Mouse (Mus musculus) CH12.LX (cell line): ENCODE data around the gene Klhdc4. TPM values are rescaled to one million over a fixed set of nuclear protein-coding genes. Genes with fewer than 3 reads are reported as not detected.

Experiments used
- DNase-seq: peaks from one replicate; pipeline ENCODE4 v3.0.0-alpha.2; 2013; ENCODE audit errors: extremely low read depth
- H3K27ac ChIP-seq: 2 replicates; pipeline ENCODE4 v1.5.1; 2012; ENCODE audit warnings: low read depth, mild to moderate bottlenecking, control low read depth, moderate library complexity; ENCODE audit not compliant: insufficient read depth
- H3K27me3 ChIP-seq: replicated peaks from 2 replicates; pipeline ENCODE3; 2012; ENCODE audit warnings: inconsistent platforms
- H3K36me3 ChIP-seq, 2 experiments: replicated peaks in 1 of 2; 2 replicates each; pipeline versions ENCODE3 to v1.6.1; 2012; ENCODE audit warnings: inconsistent platforms in 1 of 2, low read length in 1 of 2, mild to moderate bottlenecking in 1 of 2, mixed read lengths in 1 of 2, moderate library complexity in 1 of 2; ENCODE audit not compliant: control insufficient read depth in 1 of 2, insufficient read depth in 1 of 2
- H3K4me1 ChIP-seq, 2 experiments: 2 replicates each; pipeline ENCODE4 v1.6.1; 2012; ENCODE audit warnings: inconsistent platforms in 1 of 2, moderate library complexity in 1 of 2; ENCODE audit not compliant: insufficient read depth in 2 of 2, control insufficient read depth in 1 of 2
- H3K4me2 ChIP-seq: 2 replicates; pipeline ENCODE4 v1.6.1; 2012; ENCODE audit warnings: low read depth, mild to moderate bottlenecking, control low read depth; ENCODE audit not compliant: poor library complexity, insufficient read depth, severe bottlenecking
- H3K4me3 ChIP-seq, 3 experiments: fragments of 150-350 bp in 1 of 3; sonication (generic) in 1 of 3; replicated peaks in 1 of 3; 2 replicates each; pipeline versions ENCODE3 to v1.5.1; 2011 to 2012; ENCODE audit warnings: low read depth in 2 of 3, low read length in 2 of 3, mild to moderate bottlenecking in 2 of 3, moderate library complexity in 2 of 3, control low read depth in 1 of 3, improper control_type of control experiment in 1 of 3, inconsistent platforms in 1 of 3, mixed read lengths in 1 of 3; ENCODE audit not compliant: poor library complexity in 1 of 3
- H3K79me2 ChIP-seq: replicated peaks from 2 replicates; pipeline ENCODE4 v1.6.1; 2012; ENCODE audit warnings: mild to moderate bottlenecking, moderate library complexity; ENCODE audit not compliant: control insufficient read depth, poor library complexity, insufficient read depth, severe bottlenecking; ENCODE audit errors: extremely low read depth
- H3K9ac ChIP-seq: 2 replicates; pipeline ENCODE4 v1.6.1; 2012; ENCODE audit warnings: low read depth, mild to moderate bottlenecking, control low read depth, moderate library complexity; ENCODE audit not compliant: insufficient read depth
- H3K9me3 ChIP-seq: replicated peaks from 2 replicates; pipeline ENCODE3; 2012; ENCODE audit warnings: low read length, inconsistent platforms, mixed read lengths
- BHLHE40 ChIP-seq: IDR thresholded peaks from 2 replicates; pipeline ENCODE4 v1.6.1; 2011; ENCODE audit warnings: mild to moderate bottlenecking, low read depth, low read length, improper control_type of control experiment
- CHD2 ChIP-seq: IDR thresholded peaks from 2 replicates; pipeline ENCODE4 v1.6.1; 2011; ENCODE audit warnings: low read length, improper control_type of control experiment
- CTCF ChIP-seq, 2 experiments: IDR thresholded peaks in 1 of 2; conservative IDR thresholded peaks in 1 of 2; 2 replicates each; pipeline ENCODE4 v1.5.1; 2011 to 2012; ENCODE audit warnings: low read depth in 2 of 2, low read length in 2 of 2, improper control_type of control experiment in 1 of 2, inconsistent platforms in 1 of 2, mild to moderate bottlenecking in 1 of 2, moderate library complexity in 1 of 2
- E2F4 ChIP-seq: IDR thresholded peaks from 2 replicates; pipeline ENCODE4 v1.6.1; 2011; ENCODE audit warnings: low read depth, low read length, improper control_type of control experiment; ENCODE audit not compliant: insufficient replicate concordance
- ETS1 ChIP-seq: conservative IDR thresholded peaks from 2 replicates; pipeline ENCODE4 v1.6.1; 2012; ENCODE audit warnings: low read depth, mild to moderate bottlenecking, inconsistent platforms, low read length, improper control_type of control experiment, moderate library complexity
- HCFC1 ChIP-seq: IDR thresholded peaks from 2 replicates; pipeline ENCODE4 v1.6.1; 2012; ENCODE audit warnings: low read depth, mild to moderate bottlenecking, inconsistent platforms, low read length, improper control_type of control experiment
- IRF4 ChIP-seq: IDR thresholded peaks from 2 replicates; pipeline ENCODE4 v1.6.1; 2014; ENCODE audit warnings: low read depth, mild to moderate bottlenecking, inconsistent platforms, low read length, improper control_type of control experiment
- JUN ChIP-seq: IDR thresholded peaks from 2 replicates; pipeline ENCODE4 v1.6.1; 2011; ENCODE audit warnings: low read depth, mild to moderate bottlenecking, low read length, improper control_type of control experiment, moderate library complexity; ENCODE audit not compliant: insufficient read depth
- MAX ChIP-seq: IDR thresholded peaks from 2 replicates; pipeline ENCODE4 v1.6.1; 2011; ENCODE audit warnings: low read length, improper control_type of control experiment
- MAZ ChIP-seq: IDR thresholded peaks from 2 replicates; pipeline ENCODE4 v1.6.1; 2012; ENCODE audit warnings: low read depth, mild to moderate bottlenecking, inconsistent platforms, low read length, improper control_type of control experiment, moderate library complexity
- PAX5 ChIP-seq: IDR thresholded peaks from 2 replicates; pipeline ENCODE4 v1.6.1; 2012; ENCODE audit warnings: low read length, inconsistent platforms, mixed read lengths
- RAD21 ChIP-seq: IDR thresholded peaks from 2 replicates; pipeline ENCODE4 v1.6.1; 2011; ENCODE audit warnings: low read depth, mild to moderate bottlenecking, low read length, improper control_type of control experiment, moderate library complexity
- RCOR1 ChIP-seq: conservative IDR thresholded peaks from 2 replicates; pipeline ENCODE4 v1.6.1; 2012; ENCODE audit warnings: low read depth, mild to moderate bottlenecking, inconsistent platforms, low read length, improper control_type of control experiment
- SMC3 ChIP-seq: IDR thresholded peaks from 2 replicates; pipeline ENCODE4 v1.6.1; 2011; ENCODE audit warnings: low read depth, low read length, improper control_type of control experiment
- TBP ChIP-seq: conservative IDR thresholded peaks from 2 replicates; pipeline ENCODE4 v1.6.1; 2011; ENCODE audit warnings: low read depth, low read length, improper control_type of control experiment
- TCF12 ChIP-seq: IDR thresholded peaks from 2 replicates; pipeline ENCODE4 v1.6.1; 2014; ENCODE audit warnings: low read depth, mild to moderate bottlenecking, inconsistent platforms, low read length, improper control_type of control experiment
- ZC3H11A ChIP-seq: IDR thresholded peaks from 2 replicates; pipeline ENCODE4 v1.6.1; 2012; ENCODE audit warnings: low read depth, mild to moderate bottlenecking, inconsistent platforms, low read length, improper control_type of control experiment
- ZKSCAN1 ChIP-seq: IDR thresholded peaks from 2 replicates; pipeline ENCODE4 v1.6.1; 2012; ENCODE audit warnings: low read depth, inconsistent platforms, low read length, improper control_type of control experiment, borderline replicate concordance
- ZMIZ1 ChIP-seq: IDR thresholded peaks from 2 replicates; pipeline ENCODE4 v1.6.1; 2012; ENCODE audit warnings: low read depth, mild to moderate bottlenecking, inconsistent platforms, low read length, improper control_type of control experiment
- ZNF384 ChIP-seq: IDR thresholded peaks from 2 replicates; pipeline ENCODE4 v1.6.1; 2012; ENCODE audit warnings: low read depth, low read length, improper control_type of control experiment, inconsistent platforms
- dilution Hi-C: fragments of 300-500 bp; cut with MboI; formaldehyde crosslinking; loops from 2 replicates; pipeline ENCODE4 v1.14.3; 2020; ENCODE audit warnings: low sequenced_read_pairs; ENCODE audit not compliant: extremely low pct_unique_long_range_greater_than_20kb, extremely low pct_ligation_motif_present
- in situ Hi-C: fragments of 300-500 bp; cut with MboI; formaldehyde crosslinking; loops from 3 replicates; pipeline ENCODE4 v1.14.3; 2019; ENCODE audit warnings: low sequenced_read_pairs, low pct_ligation_motif_present, low pct_unique_long_range_greater_than_20kb, mixed read lengths
- polyA plus RNA-seq: library from polyadenylated mRNA; unstranded; fragments of >175 nt; gene quantifications from 2 replicates; pipeline ENCODE4 v1.2.1, GENCODE M21; 2012; ENCODE audit warnings: low read depth; ENCODE audit not compliant: insufficient read length
- total RNA-seq, 2 experiments: library from RNA; depleted of rRNA; stranded (reverse); fragments of 300-350 nt in 1 of 2; fragments of >200 nt in 1 of 2; gene quantifications; 2 replicates each; pipeline ENCODE4 v1.2.3; 2012 to 2014

Klhdc4 gene
- total and polyA plus RNA-seq, 3 experiments: 35.5 to 54.3 (median 51.5) TPM

DNA sequence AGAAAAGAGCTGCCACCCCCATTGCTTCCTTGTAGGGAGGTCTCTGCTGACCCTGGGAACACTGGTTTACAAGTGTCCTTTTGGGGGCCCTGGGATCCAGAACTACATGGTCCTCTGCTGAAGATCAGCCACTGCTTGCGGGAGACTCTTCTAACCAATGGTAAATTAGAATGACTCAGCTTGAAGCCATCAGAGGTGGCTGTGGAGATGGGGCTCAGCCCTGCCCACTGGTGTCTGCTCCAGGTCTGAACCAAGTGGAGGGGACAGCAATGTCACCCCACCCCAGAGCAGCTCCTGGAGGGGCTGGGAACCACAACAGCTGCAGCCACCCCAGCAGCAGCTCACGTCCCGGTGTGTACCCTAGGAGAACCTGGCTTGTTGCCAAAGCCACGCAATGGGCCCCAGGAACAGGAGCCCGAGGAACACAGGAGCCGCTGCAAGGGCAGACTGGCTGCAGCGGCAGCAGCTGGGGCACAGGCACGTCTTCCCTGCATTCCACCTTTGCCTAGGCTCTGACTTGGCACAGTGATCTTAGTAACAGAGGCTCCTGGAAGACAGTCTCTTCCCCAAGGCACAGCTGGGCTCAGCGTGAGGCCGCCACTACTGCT lies 42.6 kb upstream of the Klhdc4 start:
- Histone ChIP-seq H3K79me2 (no peaks in the 10 kb centered on the region), H3K4me3 (no peak overlapping the region), H3K27ac (no peak overlapping the region), H3K4me2 (no peak overlapping the region), H3K27me3 (no peaks in the 10 kb centered on the region), H3K9ac (no peak overlapping the region), H3K4me1 (peaks cover 17 to 72% of the 10 kb centered on the region in 2 experiments), H3K36me3 (no peaks in the 10 kb centered on the region), H3K9me3 (no peaks in the 10 kb centered on the region)
- DNase-seq: no peak
- TF ChIP-seq TCF12 (no peak), TBP (no peak), RAD21 (no peak), ZNF384 (no peak), SMC3 (no peak), ZC3H11A (no peak), IRF4 (no peak), MAZ (no peak), RCOR1 (no peak), ZMIZ1 (no peak), HCFC1 (no peak), E2F4 (no peak), ETS1 (no peak), MAX (no peak), CHD2 (no peak), CTCF (conservative IDR thresholded peaks at IDR 0.05 in 1 of 2, IDR thresholded peaks at IDR 0.05 in 1 of 2; ENCODE audit: low read depth in 2 of 2, low read length in 2 of 2) (no peak), JUN (no peak), PAX5 (no peak)
- in situ Hi-C loops: loop anchor here (10.0 kb wide), 1 partner anchor 53 kb away; no protein-coding TSS in a partner anchor
- dilution Hi-C loops: no loop called here

- Histone ChIP-seq H3K9me3 (no peaks in the 10 kb centered on the region), H3K4me2 (no peak overlapping the region), H3K27me3 (no peaks in the 10 kb centered on the region), H3K79me2 (no peaks in the 10 kb centered on the region), H3K4me1 (peaks cover 20 to 65% of the 10 kb centered on the region in 2 experiments), H3K36me3 (peaks cover 0 to 2% of the 10 kb centered on the region in 2 experiments), H3K4me3 (no peak overlapping the region)
- dilution Hi-C loops: no loop called here
- DNase-seq: no peak
- TF ChIP-seq TBP: no peak
- TF ChIP-seq BHLHE40: no peak
- TF ChIP-seq ZKSCAN1: no peak
- TF ChIP-seq, all 38 proteins: peak for 0
- in situ Hi-C loops: loop anchor here (10.0 kb wide), 1 partner anchor 55 kb away; no protein-coding TSS in a partner anchor
- H3K9ac ChIP-seq: no peak overlapping the region
- H3K27ac ChIP-seq: no peak overlapping the region
Measured at GRCm38 (mm10) chr8:121870190-121870589, 40.8 kb upstream of the Klhdc4 start.
